Mouse (Mus musculus) kidney, adult 2 months (tissue): ENCODE results near the gene Fam173a. TPM values are rescaled to one million over a fixed set of nuclear protein-coding genes. Genes with fewer than 3 reads are reported as not detected.

Experiments
- DNase-seq: peaks from one replicate; pipeline ENCODE4 v3.0.0; 2021
- H3K27ac ChIP-seq: fragments of 200-500 bp; 2 replicates; pipeline ENCODE4 v1.5.1; 2012; ENCODE audit warnings: low read depth, low read length, control low read depth, inconsistent platforms; ENCODE audit not compliant: insufficient read depth
- H3K27me3 ChIP-seq: fragments of 200-500 bp; replicated peaks from 2 replicates; pipeline ENCODE4 v1.6.1; 2012; ENCODE audit warnings: mild to moderate bottlenecking, moderate library complexity, low read length, inconsistent platforms; ENCODE audit not compliant: control insufficient read depth, insufficient read depth
- H3K36me3 ChIP-seq: fragments of 200-500 bp; 2 replicates; pipeline ENCODE4 v1.6.1; 2012; ENCODE audit warnings: mild to moderate bottlenecking, moderate library complexity, low read length, inconsistent platforms; ENCODE audit not compliant: control insufficient read depth, insufficient read depth
- H3K4me1 ChIP-seq: fragments of 200-500 bp; 2 replicates; pipeline ENCODE4 v1.6.1; 2011; ENCODE audit warnings: low read length; ENCODE audit not compliant: control insufficient read depth, insufficient read depth
- H3K4me3 ChIP-seq: fragments of 200-500 bp; 2 replicates; pipeline ENCODE4 v1.5.1; 2011; ENCODE audit warnings: mild to moderate bottlenecking, low read depth, low read length, control low read depth; ENCODE audit not compliant: insufficient read depth
- CTCF ChIP-seq: fragments of 200-500 bp; conservative IDR thresholded peaks from 2 replicates; pipeline ENCODE4 v1.5.1; 2011; ENCODE audit warnings: low read depth, mild to moderate bottlenecking, control low read depth, low read length, moderate library complexity, mixed read lengths; ENCODE audit not compliant: insufficient read depth, insufficient read length
- POLR2A ChIP-seq: fragments of 200-500 bp; IDR thresholded peaks from one replicate; pipeline ENCODE4 v1.6.1; 2011; ENCODE audit warnings: low read depth, low read length, control low read depth
- WGBS: fragments of 180-500 bp; shearing (Covaris S2); methylation state at CpG from one replicate; pipeline ENCODE4 v1.1.7; 2018; 5-methylcytosine and 5-hydroxymethylcytosine counted together
- polyA plus RNA-seq: library from polyadenylated mRNA; depleted of rRNA; stranded (reverse); fragments of >200 nt; gene quantifications from 2 replicates; pipeline ENCODE4 v1.2.3, GENCODE M21; 2012

Fam173a gene
- polyA plus RNA-seq, 1 experiment, result 158 TPM

DNA sequence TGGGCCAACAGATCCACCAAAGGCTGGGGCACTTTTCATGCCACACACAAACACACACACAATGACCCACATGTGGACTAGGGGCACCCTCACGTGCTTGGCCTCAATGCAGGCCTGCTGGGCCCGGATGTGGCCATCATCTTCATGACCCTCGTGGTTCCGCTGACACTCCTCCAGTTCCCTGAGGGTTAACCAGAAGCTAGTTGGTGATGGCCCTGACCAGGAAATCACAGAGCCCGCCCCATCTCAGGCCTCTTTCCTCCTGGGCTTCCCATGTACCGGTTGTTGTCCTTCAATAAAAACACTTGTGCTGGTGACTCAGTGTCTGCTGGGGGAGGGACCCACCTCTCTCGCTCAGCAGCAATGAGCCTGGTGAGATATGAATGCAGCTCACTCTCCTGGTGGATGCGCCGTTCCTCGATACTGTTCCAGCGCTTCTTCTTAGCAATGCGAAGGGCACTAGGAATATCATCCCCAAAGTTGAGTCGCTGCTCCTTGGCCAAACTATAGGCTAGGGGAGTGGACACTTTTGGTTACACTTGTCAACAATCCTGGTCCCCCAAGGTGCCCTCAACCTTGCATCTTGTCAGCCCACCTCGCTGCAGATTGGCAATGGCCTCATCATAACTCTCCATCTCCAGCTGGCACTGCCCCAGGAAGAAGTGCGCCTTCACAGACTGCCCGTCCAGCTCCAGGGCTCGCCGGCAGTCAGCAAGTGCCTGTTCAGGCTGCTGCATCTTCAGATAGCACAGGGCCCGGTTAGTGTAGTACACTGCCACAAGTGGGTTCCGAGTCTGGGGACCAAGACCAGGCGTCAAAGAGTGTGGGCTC, 39.0 kb upstream of the Fam173a start:
- DNase-seq, result peak; percentile 49
- H3K4me1 ChIP-seq, result peaks cover 34% of the 10 kb centered on the region
- WGBS, result 37% methylated on average over 21 of the region's 21 CpGs
- no peaks in the 10 kb centered on the region for H3K27me3 ChIP-seq
- no peaks in the 10 kb centered on the region for H3K36me3 ChIP-seq
- H3K27ac ChIP-seq, result no peak overlapping the region
- H3K4me3 ChIP-seq, result peak overlapping the region; percentile 76
- TF ChIP-seq POLR2A (no peak), CTCF (no peak)

DNA sequence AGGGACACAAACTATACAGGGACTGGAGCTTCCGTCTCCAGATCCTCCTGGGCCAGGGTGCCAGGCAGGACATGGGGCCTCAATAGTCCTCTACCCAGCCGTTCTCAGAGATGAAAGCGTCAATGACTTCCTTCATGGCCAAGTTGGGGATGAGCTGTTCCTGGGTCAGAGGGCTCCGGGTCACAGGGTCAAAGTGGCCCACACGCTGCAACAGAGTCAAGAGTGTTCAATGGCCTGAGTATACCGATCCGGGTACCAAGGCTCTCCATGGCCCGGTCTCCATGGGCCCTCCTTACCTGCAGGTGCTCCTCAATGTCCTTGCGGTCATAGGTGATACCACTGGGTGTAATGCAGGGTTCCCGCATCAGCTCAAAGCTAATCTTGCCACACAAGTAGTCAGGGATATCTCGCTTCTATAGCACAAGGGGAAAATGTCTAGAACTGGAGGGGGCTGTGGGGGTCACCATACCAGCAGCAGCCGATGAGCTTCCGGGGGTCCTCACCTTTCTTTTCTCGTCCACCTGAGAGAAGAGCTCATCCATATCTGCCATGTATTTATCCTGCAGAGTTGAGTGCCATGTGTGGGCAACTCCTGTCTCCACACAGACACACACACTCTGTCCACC, 38.2 kb upstream of the Fam173a start:
- H3K27ac ChIP-seq, result no peak overlapping the region
- peaks cover 26% of the 10 kb centered on the region for H3K4me1 ChIP-seq
- no peak for TF ChIP-seq POLR2A
- TF ChIP-seq CTCF, result no peak
- no peaks in the 10 kb centered on the region for H3K27me3 ChIP-seq
- H3K4me3 ChIP-seq, result no peak overlapping the region
- DNase-seq, result peak; percentile 6
- WGBS, result 81% methylated on average over 14 of the region's 14 CpGs
- H3K36me3 ChIP-seq, result no peaks in the 10 kb centered on the region

DNA sequence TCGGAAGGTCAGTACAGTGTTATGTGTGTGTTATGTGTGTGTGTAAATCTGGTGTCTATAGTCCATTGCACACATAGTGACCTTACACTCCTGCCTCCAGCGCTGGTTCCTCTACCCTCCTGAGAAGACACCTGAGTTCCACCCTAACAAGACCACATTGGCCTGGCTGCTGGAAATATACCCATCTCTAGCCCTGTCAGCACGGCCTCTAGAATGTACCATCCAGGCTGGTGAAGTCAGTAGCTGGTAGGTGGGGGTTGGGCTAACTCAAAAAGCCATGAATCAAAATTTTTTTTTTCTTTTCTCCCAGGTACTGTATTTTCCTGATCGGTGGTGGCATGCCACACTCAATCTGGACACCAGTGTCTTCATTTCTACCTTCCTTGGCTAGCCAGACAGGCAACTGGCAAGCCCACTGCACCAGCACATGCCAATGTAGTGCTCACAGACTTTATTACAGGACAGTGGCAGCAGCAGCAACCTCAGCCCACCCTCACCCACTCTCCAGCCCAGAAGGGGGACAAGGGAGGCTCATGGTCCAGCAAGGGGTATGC, 37.6 kb upstream of the Fam173a start:
- peaks cover 20% of the 10 kb centered on the region for H3K4me1 ChIP-seq
- TF ChIP-seq CTCF, result no peak
- TF ChIP-seq POLR2A, result no peak
- H3K36me3 ChIP-seq, result no peaks in the 10 kb centered on the region
- no peak overlapping the region for H3K4me3 ChIP-seq
- WGBS, result 71% methylated on average over 4 of the region's 4 CpGs
- H3K27ac ChIP-seq, result no peak overlapping the region
- H3K27me3 ChIP-seq, result no peaks in the 10 kb centered on the region
- DNase-seq, result peak; percentile 13

DNA sequence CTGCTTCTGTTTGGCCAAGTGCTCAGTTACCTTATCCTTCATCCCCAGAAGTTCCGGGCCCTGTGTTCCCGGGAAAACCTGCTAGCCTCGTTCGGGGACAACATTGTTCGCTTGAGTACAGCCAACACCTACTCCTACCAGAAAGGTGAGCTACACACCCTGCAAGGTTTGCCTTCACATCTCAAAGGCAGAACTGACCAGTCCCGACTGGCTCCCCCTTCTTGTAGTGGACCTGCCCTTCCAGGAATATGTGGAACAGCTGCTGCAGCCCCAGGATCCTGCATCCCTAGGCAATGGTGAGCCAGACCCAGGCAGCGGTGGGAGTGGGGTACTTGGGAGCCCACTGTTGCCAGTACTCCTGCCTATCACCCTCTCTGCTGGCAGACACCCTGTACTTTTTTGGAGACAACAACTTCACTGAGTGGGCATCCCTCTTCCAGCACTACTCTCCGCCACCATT, 36.9 kb upstream of the Fam173a start:
- DNase-seq, result peak; percentile 23
- Histone ChIP-seq H3K27me3 (no peaks in the 10 kb centered on the region), H3K4me3 (peak overlapping the region; percentile 67), H3K36me3 (no peaks in the 10 kb centered on the region), H3K27ac (peak overlapping the region; percentile 72; the same call in 1 of the 2 replicates), H3K4me1 (peaks cover 13% of the 10 kb centered on the region)
- 24% methylated on average over 8 of the region's 8 CpGs for WGBS
- TF ChIP-seq POLR2A (no peak), CTCF (no peak)

DNA sequence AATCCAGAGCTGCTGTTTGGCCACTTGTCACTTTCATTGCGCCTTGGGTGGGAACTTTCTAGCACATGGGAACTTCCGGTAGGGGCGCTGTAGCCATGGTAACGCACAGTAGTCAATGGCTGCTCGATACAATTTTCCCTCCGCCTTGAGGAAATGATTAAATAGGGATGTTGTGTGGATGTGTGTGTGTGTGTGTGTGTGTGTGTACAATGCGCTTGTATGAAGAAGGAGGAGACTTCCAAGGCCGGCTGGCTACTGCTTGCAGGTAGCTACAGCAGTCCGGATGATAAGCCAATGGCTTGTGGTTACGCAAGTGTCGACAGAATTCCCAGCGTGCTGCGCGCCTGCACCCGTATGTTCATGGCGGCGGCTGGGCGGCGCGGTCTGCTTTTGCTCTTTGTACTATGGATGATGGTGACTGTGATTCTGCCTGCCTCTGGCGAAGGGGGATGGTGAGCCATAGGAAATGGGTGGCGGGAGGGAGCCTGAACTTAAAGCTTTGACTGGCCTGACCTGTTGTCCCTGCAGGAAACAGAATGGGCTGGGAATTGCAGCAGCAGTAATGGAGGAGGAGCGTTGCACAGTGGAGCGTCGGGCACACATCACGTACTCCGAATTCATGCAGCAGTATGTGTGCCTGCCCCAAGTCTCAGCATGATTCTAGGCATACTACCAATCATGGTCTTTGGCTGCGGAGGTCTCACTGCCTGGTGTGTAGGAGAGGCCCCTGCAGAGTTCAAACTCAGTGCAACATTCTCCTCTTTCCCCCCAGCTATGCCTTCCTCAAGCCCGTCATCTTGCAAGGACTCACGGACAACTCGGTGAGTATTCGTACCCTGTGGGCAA, 36.2 kb upstream of the Fam173a start, which contains the start of gene Jmjd8:
Gene Jmjd8 (plus strand): TSS at position 156 of the 846 bp plus-strand sequence.
- Histone ChIP-seq H3K27ac (peak within 1 kb of the TSS; percentile 72), H3K4me1 (peaks cover 18% of the 10 kb centered on the region), H3K27me3 (no peaks in the 10 kb centered on the region), H3K36me3 (no peaks in the 10 kb centered on the region), H3K4me3 (peak within 1 kb of the TSS; percentile 67)
- DNase-seq, result peak; percentile 90
- peak; percentile 69 for TF ChIP-seq POLR2A
- peak; percentile 51 for TF ChIP-seq CTCF
- WGBS, result under 1% methylated on average over 32 of the region's 32 CpGs

DNA sequence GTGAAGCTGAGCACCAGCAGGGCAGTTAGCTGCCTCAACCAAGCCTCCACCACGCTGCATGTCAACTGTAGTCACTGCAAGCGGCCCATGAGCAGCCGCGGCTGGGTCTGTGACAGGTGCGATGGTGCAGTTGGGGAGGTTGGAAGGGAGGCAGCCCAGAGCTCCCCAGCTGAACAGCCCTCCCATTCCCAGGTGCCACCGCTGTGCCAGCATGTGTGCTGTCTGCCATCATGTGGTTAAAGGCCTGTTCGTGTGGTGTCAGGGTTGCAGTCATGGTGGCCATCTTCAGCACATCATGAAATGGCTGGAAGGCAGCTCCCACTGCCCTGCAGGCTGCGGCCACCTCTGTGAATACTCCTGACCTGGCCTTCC, 35.5 kb upstream of the Fam173a start:
- peaks cover 20% of the 10 kb centered on the region for H3K4me1 ChIP-seq
- WGBS, result 81% methylated on average over 8 of the region's 8 CpGs
- no peak for DNase-seq
- peak overlapping the region; percentile 67; the same call in 1 of the 2 replicates for H3K4me3 ChIP-seq
- TF ChIP-seq CTCF (no peak), POLR2A (no peak)
- H3K27me3 ChIP-seq, result no peaks in the 10 kb centered on the region
- H3K36me3 ChIP-seq, result no peaks in the 10 kb centered on the region
- H3K27ac ChIP-seq, result no peak overlapping the region
